Mouse (Mus musculus): ENCODE measurements around the gene Cenpu. TPM values are rescaled to one million over a fixed set of nuclear protein-coding genes. Genes with fewer than 3 reads are reported as not detected.

The Cenpu gene
- polyA plus RNA-seq, 1 experiment from 2014 or later, result 6.1 TPM

DNA sequence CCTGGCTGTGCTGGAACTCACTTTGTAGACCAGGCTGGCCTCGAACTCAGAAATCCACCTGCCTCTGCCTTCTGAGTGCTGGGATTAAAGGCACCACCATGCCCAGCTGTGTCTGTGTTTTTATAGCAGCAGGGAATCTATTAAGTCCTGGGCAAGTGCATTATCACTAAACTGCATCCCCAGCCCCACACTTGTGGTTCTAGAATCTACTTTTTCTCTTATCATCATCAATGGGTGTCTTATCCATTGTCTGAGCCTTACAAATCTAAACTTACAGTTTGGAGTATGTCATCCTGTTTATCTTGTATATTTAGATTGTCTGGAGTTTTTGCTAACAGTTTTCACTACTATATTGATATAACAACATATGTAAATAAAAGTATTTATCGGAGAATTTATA, 36.8 kb downstream of the Cenpu start:
- H3K9ac ChIP-seq, result no peak overlapping the region
- WGBS, result 93% methylated on average over 2 of the region's 2 CpGs
- no peak for ATAC-seq (replicated peaks)

DNA sequence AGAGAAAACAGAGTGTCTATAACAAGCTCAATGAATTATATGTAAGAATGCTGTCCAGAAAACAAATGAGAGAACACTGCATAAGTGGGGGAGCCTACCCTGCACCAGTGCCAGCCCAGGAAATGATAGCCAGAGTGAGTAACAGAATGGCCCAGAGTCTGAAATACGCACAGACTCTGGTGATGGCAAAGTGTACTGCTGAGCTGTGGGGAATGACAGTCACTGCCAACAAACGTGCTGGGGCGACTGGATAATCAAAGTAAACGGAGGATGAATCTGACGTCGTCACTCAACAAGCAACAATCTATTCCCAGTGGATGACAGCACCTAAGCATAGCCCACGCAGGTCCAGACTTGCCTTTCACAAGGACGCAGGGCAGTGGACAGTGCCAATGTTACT, 41.2 kb downstream of the Cenpu start:
- Histone ChIP-seq H3K4me2 (no peak overlapping the region), H3K4me3 (no peak overlapping the region), H3K9ac (no peak overlapping the region), H3K27me3 (replicated peaks) (no peaks in the 10 kb centered on the region), H3K36me3 (replicated peaks) (no peaks in the 10 kb centered on the region), H3K4me1 (no peaks in the 10 kb centered on the region), H3K9me3 (no peaks in the 10 kb centered on the region), H3K27ac (no peak overlapping the region)
- no peak for ATAC-seq (replicated peaks)
- 85% methylated on average over 8 of the region's 8 CpGs for WGBS

More for the DNA sequence above, 36.8 kb downstream of the Cenpu start:
- H3K4me3 ChIP-seq, result no peak overlapping the region
- H3K27ac ChIP-seq, result no peak overlapping the region
- H3K4me1 ChIP-seq, result no peaks in the 10 kb centered on the region
- no peak overlapping the region for H3K4me2 ChIP-seq
- H3K36me3 ChIP-seq (replicated peaks), result no peaks in the 10 kb centered on the region
- no peaks in the 10 kb centered on the region for H3K9me3 ChIP-seq
- no peaks in the 10 kb centered on the region for H3K27me3 ChIP-seq (replicated peaks)

DNA sequence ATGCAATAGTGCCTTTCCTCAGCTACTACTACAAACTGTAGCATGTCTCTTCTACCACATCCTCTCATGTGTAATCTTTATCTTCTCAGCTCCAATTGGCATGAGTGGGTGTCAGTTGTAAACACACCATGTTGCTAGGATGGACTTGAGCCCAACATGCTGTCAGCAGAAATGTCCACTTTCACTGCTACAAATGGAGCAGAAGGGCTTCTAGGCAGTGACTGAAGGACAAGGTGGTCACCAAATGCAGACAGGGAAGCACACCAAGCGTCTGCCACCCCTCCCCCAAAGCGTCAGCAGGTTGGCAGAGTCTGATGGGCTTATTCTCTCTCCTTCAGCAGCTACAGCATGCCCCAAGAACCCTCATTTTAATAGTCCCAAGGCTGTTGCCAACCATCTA, 41.9 kb downstream of the Cenpu start:
- no peak for ATAC-seq (replicated peaks)
- no peaks in the 10 kb centered on the region for H3K36me3 ChIP-seq (replicated peaks)
- no peaks in the 10 kb centered on the region for H3K27me3 ChIP-seq (replicated peaks)
- no peak overlapping the region for H3K27ac ChIP-seq
- H3K4me1 ChIP-seq, result no peaks in the 10 kb centered on the region
- no peak overlapping the region for H3K9ac ChIP-seq
- no peak overlapping the region for H3K4me2 ChIP-seq
- WGBS, result 87% methylated on average over 2 of the region's 2 CpGs
- no peak overlapping the region for H3K4me3 ChIP-seq
- no peaks in the 10 kb centered on the region for H3K9me3 ChIP-seq

DNA sequence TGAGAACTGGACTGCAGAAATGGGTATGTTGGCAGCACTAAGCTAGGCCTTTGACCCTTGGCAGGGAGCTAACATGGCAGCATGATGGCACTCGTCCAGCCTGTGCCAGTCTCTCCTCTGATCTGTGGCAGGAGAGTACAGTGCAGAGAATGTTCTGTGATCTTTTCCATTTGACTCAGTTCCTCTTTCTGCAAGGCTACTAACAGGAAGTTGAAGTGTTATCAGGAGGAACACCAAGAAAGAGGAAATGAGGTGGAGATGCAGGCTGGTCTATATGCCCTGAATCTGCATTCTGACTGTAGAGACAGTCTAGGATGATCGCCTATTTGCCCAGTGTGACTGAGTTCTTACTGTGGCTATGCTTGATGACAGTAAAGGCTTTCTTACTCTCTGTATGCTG, 43.8 kb downstream of the Cenpu start:
- no peak overlapping the region for H3K4me3 ChIP-seq
- no peak overlapping the region for H3K9ac ChIP-seq
- ATAC-seq (replicated peaks), result no peak
- H3K27me3 ChIP-seq (replicated peaks), result no peaks in the 10 kb centered on the region
- WGBS, result 88% methylated on average over 2 of the region's 2 CpGs
- no peak overlapping the region for H3K27ac ChIP-seq
- H3K36me3 ChIP-seq (replicated peaks), result no peaks in the 10 kb centered on the region
- no peaks in the 10 kb centered on the region for H3K4me1 ChIP-seq
- H3K9me3 ChIP-seq, result no peaks in the 10 kb centered on the region
- no peak overlapping the region for H3K4me2 ChIP-seq

DNA sequence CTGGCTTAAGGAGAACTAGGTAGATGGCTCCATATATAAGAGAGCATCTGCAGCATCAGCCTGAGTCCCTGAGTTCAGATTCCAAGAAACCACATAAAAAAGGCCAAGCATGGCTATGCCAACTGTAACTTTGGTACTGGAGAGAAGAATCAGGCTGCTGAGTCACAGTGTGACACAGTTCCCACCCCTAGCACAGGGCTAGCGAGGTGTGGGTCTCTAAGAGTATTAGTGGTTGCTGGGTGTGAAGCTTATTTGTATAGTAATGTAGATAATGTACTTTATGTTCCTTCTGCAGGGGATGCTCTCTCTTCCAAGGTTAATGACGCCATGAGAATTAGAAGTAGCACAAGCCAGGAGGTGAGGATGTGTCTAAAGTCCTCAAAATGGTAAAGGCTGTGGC, 44.7 kb downstream of the Cenpu start:
- no peaks in the 10 kb centered on the region for H3K9me3 ChIP-seq
- H3K36me3 ChIP-seq (replicated peaks), result no peaks in the 10 kb centered on the region
- H3K9ac ChIP-seq, result no peak overlapping the region
- no peak for ATAC-seq (replicated peaks)
- H3K27me3 ChIP-seq (replicated peaks), result no peaks in the 10 kb centered on the region
- H3K27ac ChIP-seq, result no peak overlapping the region
- 95% methylated on average over 2 of the region's 2 CpGs for WGBS
- no peaks in the 10 kb centered on the region for H3K4me1 ChIP-seq
- no peak overlapping the region for H3K4me2 ChIP-seq
- no peak overlapping the region for H3K4me3 ChIP-seq

DNA sequence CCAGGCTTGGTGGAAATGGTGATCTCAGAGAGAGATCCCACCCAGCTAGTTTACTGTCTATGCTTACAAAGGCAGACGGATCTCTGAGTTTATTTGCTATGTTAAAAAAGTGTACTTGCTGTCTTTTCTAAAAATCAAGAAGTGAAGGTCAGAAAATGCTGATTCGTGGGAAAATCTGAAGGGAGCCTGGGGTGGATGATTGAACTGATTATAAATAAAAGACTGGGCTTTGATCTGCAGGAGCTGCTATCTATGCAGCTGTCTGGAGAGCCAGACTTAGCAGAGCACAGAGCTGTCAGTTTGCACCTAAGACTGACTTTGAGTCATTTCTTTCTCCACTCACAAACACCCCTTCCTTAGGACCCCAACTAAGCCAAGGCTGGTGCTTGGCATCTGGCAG, 45.6 kb downstream of the Cenpu start:
- H3K4me1 ChIP-seq, result no peaks in the 10 kb centered on the region
- no peak overlapping the region for H3K9ac ChIP-seq
- no peaks in the 10 kb centered on the region for H3K36me3 ChIP-seq (replicated peaks)
- H3K4me2 ChIP-seq, result no peak overlapping the region
- WGBS, result 83% methylated on average over 2 of the region's 2 CpGs
- H3K27ac ChIP-seq, result no peak overlapping the region
- H3K9me3 ChIP-seq, result no peaks in the 10 kb centered on the region
- no peak for ATAC-seq (replicated peaks)
- no peak overlapping the region for H3K4me3 ChIP-seq
- H3K27me3 ChIP-seq (replicated peaks), result no peaks in the 10 kb centered on the region

DNA sequence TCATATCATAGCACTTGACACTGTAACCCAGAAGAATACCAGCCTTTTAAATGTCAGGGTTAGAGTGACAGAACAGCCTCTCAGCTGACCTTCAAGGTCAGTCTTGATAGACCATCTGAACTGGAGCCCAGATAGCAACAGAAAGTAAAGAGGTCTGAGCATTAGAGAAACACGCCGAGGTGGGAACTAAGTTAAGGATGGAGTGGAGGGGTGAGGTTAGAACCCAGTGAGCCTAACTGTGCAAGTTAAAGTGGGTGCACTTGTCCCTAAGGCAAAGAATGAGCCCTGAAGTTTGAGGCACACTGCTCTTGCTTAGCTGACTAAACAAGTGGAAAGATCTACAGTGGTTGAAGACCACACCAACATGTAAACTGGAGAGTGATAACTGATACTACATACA, 46.3 kb downstream of the Cenpu start:
- 95% methylated on average over 2 of the region's 2 CpGs for WGBS
- Histone ChIP-seq H3K4me3 (no peak overlapping the region), H3K36me3 (replicated peaks) (no peaks in the 10 kb centered on the region), H3K9ac (no peak overlapping the region), H3K4me1 (no peaks in the 10 kb centered on the region), H3K27ac (no peak overlapping the region), H3K4me2 (no peak overlapping the region), H3K27me3 (replicated peaks) (no peaks in the 10 kb centered on the region), H3K9me3 (no peaks in the 10 kb centered on the region)
- ATAC-seq (replicated peaks), result no peak

DNA sequence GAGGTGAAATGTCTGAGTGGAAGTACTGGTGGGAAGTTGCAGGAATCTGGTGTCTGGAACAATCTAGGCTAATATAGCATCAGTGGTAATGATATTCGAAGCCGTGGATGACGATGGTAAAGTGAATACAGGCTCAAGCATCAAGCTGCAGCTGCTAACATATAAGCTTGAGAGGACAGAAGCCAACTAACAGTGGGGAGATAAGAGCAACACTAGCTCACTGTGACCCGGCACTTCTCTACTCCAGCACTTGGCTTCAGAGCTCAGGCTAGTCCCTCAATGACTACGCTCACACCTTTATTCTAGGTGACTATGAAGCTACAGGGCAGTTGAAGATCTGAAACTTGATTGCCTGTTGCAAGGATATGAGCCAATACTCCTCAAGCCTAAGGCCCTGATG, 46.9 kb downstream of the Cenpu start:
- Histone ChIP-seq H3K36me3 (replicated peaks) (no peaks in the 10 kb centered on the region), H3K4me2 (no peak overlapping the region), H3K9me3 (no peaks in the 10 kb centered on the region), H3K9ac (no peak overlapping the region), H3K4me1 (no peaks in the 10 kb centered on the region), H3K4me3 (no peak overlapping the region), H3K27ac (no peak overlapping the region), H3K27me3 (replicated peaks) (no peaks in the 10 kb centered on the region)
- ATAC-seq (replicated peaks), result no peak
- 95% methylated on average over 5 of the region's 5 CpGs for WGBS

DNA sequence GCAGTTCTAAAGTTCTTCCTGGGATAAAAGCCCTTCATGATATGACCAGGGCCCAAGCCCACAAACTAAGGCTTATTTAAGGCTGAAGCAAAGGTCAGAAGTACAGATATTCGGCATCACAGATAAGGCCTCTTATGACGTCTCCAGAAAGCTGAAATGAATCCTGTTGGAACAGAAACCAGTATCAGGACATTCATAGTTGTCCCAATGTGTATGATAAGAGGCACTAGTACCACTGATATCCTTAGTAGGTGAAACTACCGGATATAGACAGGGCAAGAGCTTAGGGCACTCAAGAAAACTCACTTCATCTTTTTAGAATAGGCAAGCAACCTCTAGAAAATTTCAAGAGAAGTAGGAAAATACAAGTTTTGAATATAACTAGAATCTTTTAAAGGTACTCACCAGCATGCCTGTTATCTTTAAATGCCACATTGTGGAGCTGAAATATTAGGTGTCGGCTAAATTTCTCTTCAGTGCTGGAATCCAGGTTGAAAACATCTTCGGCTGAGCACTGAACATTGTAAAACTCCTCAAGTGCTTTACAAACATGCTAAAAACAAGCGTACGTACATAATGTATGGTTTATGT, 47.6 kb downstream of the Cenpu start:
- H3K4me3 ChIP-seq, result no peak overlapping the region
- no peaks in the 10 kb centered on the region for H3K27me3 ChIP-seq (replicated peaks)
- WGBS, result 96% methylated on average over 7 of the region's 7 CpGs
- no peaks in the 10 kb centered on the region for H3K36me3 ChIP-seq (replicated peaks)
- no peak overlapping the region for H3K9ac ChIP-seq
- no peak overlapping the region for H3K4me2 ChIP-seq
- no peak for ATAC-seq (replicated peaks)
- H3K9me3 ChIP-seq, result no peaks in the 10 kb centered on the region
- no peak overlapping the region for H3K27ac ChIP-seq
- H3K4me1 ChIP-seq, result no peaks in the 10 kb centered on the region

DNA sequence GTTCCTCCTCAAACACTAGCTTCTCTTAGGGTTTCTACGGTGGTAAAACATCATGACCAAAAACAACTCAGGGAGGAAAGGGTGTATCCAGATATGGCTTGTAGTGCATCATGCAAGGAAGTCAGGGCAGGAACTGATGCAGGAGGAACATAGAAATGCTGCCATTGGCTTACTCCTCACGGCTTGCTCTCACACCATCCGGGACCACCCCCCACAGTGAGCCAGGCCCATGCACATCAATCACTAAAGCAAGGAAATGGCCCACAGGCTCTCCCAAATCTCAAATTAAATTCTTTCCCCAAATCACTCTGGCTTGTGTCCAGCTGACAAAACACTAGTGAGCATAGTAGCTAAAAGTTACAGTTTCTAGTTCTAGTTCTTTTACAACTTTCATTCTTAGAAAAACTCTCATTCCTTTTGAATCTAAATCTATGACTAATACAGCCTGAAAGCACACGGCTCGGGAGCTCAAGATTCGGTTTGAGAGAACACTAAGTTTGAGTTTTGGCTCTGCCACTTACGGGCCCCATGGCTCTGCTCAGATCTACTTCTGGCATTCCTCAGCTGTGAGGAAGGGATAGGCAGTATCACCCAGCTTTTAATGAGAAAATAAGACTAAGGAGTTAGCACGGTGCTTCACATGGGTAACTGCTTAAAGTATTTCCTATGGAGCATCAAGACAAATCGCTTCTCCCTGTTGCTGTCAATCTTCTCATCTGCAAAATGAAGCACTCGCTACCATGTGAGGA, 49.3 kb downstream of the Cenpu start:
- H3K4me1 ChIP-seq, result no peaks in the 10 kb centered on the region
- 75% methylated on average over 10 of the region's 10 CpGs for WGBS
- no peak for ATAC-seq (replicated peaks)
- H3K4me3 ChIP-seq, result no peak overlapping the region
- 0 out of 2 replicates have a peak, but pooled peaks cover 5% of the 10 kb centered on the region for H3K36me3 ChIP-seq (replicated peaks)
- H3K9me3 ChIP-seq, result no peaks in the 10 kb centered on the region
- H3K27me3 ChIP-seq (replicated peaks), result no peaks in the 10 kb centered on the region
- no peak overlapping the region for H3K9ac ChIP-seq
- no peak overlapping the region for H3K4me2 ChIP-seq
- no peak overlapping the region for H3K27ac ChIP-seq

DNA sequence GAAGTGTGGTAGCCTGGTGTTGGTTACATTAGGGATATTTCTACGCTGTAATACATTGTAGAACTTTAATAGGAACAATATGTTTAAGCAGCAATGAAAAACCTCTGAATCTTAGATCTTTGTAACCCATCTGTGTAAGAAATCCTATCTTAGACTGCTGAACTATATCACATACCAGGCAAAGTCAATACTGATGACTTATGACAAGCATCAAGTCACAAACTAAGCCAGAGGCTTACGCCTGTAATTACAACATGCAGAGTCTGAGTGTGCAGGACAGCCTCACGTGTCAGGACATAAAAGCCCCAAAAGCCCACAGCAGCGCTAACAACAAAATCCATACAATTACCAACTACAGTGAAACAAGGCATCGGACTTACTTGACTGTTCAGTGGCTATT, 51.8 kb downstream of the Cenpu start:
- no peaks in the 10 kb centered on the region for H3K4me1 ChIP-seq
- H3K27ac ChIP-seq, result no peak overlapping the region
- H3K4me3 ChIP-seq, result no peak overlapping the region
- 0 out of 2 replicates have a peak, but pooled peaks cover 5% of the 10 kb centered on the region for H3K36me3 ChIP-seq (replicated peaks)
- WGBS, result 89% methylated on average over 5 of the region's 5 CpGs
- H3K9me3 ChIP-seq, result no peaks in the 10 kb centered on the region
- H3K27me3 ChIP-seq (replicated peaks), result no peaks in the 10 kb centered on the region
- no peak overlapping the region for H3K9ac ChIP-seq
- H3K4me2 ChIP-seq, result no peak overlapping the region
- no peak for ATAC-seq (replicated peaks)

DNA sequence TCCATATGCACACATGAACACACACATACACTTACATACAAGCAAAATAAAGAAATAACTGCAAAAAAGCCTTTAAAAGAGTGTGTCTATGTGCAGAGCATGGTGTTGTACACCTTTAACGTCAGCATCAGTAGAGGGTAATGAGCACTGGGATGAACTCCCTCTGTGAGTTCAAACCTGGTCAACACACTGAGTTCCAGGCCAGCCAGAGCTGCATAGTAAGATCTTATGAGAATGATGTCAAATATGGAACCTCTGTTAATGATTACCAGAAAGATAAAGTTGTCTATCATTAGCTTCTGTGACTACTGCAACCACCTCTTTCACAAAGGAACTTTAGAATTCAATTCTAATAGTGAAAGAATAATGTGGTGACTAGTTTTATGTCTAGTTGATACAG, 55.1 kb downstream of the Cenpu start:
- Histone ChIP-seq H3K27ac (no peak overlapping the region), H3K4me3 (no peak overlapping the region), H3K9ac (no peak overlapping the region), H3K9me3 (no peaks in the 10 kb centered on the region), H3K27me3 (replicated peaks) (no peaks in the 10 kb centered on the region), H3K4me2 (no peak overlapping the region), H3K36me3 (replicated peaks) (0 out of 2 replicates have a peak, but pooled peaks cover 5% of the 10 kb centered on the region), H3K4me1 (no peaks in the 10 kb centered on the region)
- ATAC-seq (replicated peaks), result no peak
- WGBS, result 81% methylated on average over 1 of the region's 1 CpGs

DNA sequence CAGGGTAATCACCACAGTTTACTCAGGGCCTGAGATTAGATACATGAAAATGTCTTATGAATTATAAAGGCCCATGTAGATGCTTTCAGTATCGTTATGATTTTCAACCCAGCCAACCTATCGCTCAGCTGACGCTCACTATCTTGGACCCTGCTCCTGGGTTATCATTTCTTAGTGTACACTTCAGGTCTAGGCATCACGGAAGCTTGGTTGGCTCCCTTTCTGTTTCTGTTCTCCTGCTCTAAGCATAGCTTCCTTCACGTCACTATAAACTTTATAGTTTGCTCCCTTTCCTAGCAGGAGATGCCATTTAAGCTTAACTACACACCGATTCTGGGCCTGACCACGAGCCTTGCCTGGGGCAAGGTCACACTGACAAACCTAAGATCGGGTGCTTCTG, 59.7 kb downstream of the Cenpu start:
- H3K27me3 ChIP-seq (replicated peaks), result no peaks in the 10 kb centered on the region
- ATAC-seq (replicated peaks), result no peak
- no peaks in the 10 kb centered on the region for H3K36me3 ChIP-seq (replicated peaks)
- no peak overlapping the region for H3K27ac ChIP-seq
- no peak overlapping the region for H3K9ac ChIP-seq
- no peaks in the 10 kb centered on the region for H3K9me3 ChIP-seq
- peaks cover 5% of the 10 kb centered on the region for H3K4me1 ChIP-seq
- H3K4me3 ChIP-seq, result no peak overlapping the region
- 95% methylated on average over 8 of the region's 8 CpGs for WGBS
- no peak overlapping the region for H3K4me2 ChIP-seq

All from midbrain, embryonic 15.5 days (tissue).